Mouse (Mus musculus) heart, embryonic 13.5 days (tissue): ENCODE measurements around the gene Trp53tg5. TPM values are rescaled to one million over a fixed set of nuclear protein-coding genes. Genes with fewer than 3 reads are reported as not detected.
A peak's percentile ranks its signal among the peaks of the same experiment; 100 is the strongest.

Experiments
- ATAC-seq: fragments of 200-750 bp; cut with Nextera tagmentation; 2 replicates; pipeline ENCODE4 v1.8.0; 2017; ENCODE audit warnings: moderate TSS enrichment; ENCODE audit not compliant: insufficient number of reproducible peaks, low FRiP score, low TSS enrichment; ENCODE audit errors: extremely low read depth
- H3K27ac ChIP-seq: fragments of 300-500 bp; sonication (generic); replicated peaks from 2 replicates; pipeline ENCODE4 v1.5.1; 2015; ENCODE audit warnings: moderate library complexity, mild to moderate bottlenecking, inconsistent platforms
- H3K27me3 ChIP-seq: fragments of 300-500 bp; sonication (generic); replicated peaks from 2 replicates; pipeline ENCODE4 v1.6.1; 2015; ENCODE audit warnings: mild to moderate bottlenecking, inconsistent platforms
- H3K36me3 ChIP-seq: fragments of 300-500 bp; sonication (generic); 2 replicates; pipeline ENCODE4 v1.6.1; 2015; ENCODE audit warnings: mild to moderate bottlenecking, inconsistent platforms
- H3K4me1 ChIP-seq: fragments of 300-500 bp; sonication (generic); 2 replicates; pipeline ENCODE4 v1.6.1; 2015; ENCODE audit warnings: inconsistent platforms
- H3K4me2 ChIP-seq: fragments of 300-500 bp; sonication (generic); 2 replicates; pipeline ENCODE4 v1.6.1; 2015; ENCODE audit warnings: inconsistent platforms, mild to moderate bottlenecking, moderate library complexity
- H3K4me3 ChIP-seq: fragments of 300-500 bp; sonication (generic); 2 replicates; pipeline ENCODE4 v1.5.1; 2015; ENCODE audit warnings: moderate library complexity, mild to moderate bottlenecking, inconsistent platforms
- H3K9ac ChIP-seq: fragments of 300-500 bp; sonication (generic); 2 replicates; pipeline ENCODE4 v1.6.1; 2015; ENCODE audit warnings: inconsistent platforms, mild to moderate bottlenecking, moderate library complexity
- H3K9me3 ChIP-seq: fragments of 300-500 bp; sonication (generic); 2 replicates; pipeline ENCODE4 v1.6.1; 2016; ENCODE audit warnings: inconsistent platforms
- WGBS: fragments of 180-500 bp; shearing (Covaris S2); methylation state at CpG from one replicate; pipeline ENCODE4 v1.1.7; 2015; ENCODE audit warnings: mixed read lengths; 5-methylcytosine and 5-hydroxymethylcytosine counted together
- polyA plus RNA-seq: library from polyadenylated mRNA; unstranded; fragments of >200 nt; fragmentation: Nextera tagmentation; extraction: Ambion mirVana; gene quantifications from 2 replicates; pipeline ENCODE4 v1.2.1, GENCODE M21; 2015

Gene Trp53tg5
- polyA plus RNA-seq, 1 experiment from 2014 or later = not detected

DNA sequence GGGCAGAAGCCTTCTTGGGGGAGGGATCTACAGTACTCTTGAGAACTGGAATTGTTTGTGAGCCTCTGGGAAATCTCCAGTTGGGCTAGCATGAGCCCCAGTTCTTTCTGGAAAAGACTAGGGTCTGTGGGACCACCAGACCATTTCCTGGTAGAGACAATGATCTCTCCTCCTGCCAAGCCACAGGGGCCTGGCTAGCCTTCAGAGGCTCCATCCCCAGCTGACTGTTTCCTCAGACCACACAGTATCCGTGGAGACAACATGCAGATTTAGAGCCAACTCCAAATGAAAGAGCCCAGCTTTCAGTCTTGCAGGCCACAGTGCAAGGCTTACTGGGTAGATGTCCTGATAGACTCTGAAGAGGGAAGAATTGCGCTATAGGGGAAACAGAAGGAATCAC is 20.6 kb upstream of the Trp53tg5 start:
- H3K4me2 ChIP-seq = no peak overlapping the region
- H3K4me1 ChIP-seq = peaks cover 17% of the 10 kb centered on the region
- no peaks in the 10 kb centered on the region for H3K27me3 ChIP-seq
- 60% methylated on average over 2 of the region's 2 CpGs for WGBS
- no peak overlapping the region for H3K4me3 ChIP-seq
- ATAC-seq = no peak
- peaks cover 25% of the 10 kb centered on the region for H3K36me3 ChIP-seq
- no peak overlapping the region for H3K9ac ChIP-seq
- no peak overlapping the region for H3K27ac ChIP-seq
- H3K9me3 ChIP-seq = no peaks in the 10 kb centered on the region

DNA sequence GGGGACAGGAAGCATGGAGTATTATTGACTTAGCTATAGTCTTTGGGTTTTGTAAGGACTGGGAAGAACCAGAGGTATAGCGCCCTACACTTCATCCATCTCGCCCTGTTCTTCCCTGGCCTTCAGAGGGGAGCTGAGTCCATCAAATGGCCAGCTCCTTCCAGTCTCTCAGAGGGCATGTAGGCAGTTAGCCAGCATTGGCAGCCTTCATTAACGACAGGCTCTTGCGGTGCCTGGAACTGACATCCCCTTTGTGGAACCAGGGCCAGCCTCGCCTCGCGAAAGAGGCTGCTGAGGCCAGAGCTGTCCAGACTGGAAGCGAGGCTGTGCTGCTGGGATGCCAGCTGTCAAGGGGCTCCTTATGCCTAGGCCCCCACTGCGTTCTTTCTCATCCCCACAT is 14.3 kb upstream of the Trp53tg5 start:
- Histone ChIP-seq H3K27ac (no peak overlapping the region), H3K9me3 (no peaks in the 10 kb centered on the region), H3K27me3 (peaks cover 21% of the 10 kb centered on the region), H3K4me1 (peaks cover 18% of the 10 kb centered on the region), H3K9ac (0 out of 2 replicates have a peak overlapping the region, but pooled peaks have one; percentile 8), H3K4me2 (peak overlapping the region; percentile 99), H3K36me3 (peaks cover 33% of the 10 kb centered on the region), H3K4me3 (no peak overlapping the region)
- 64% methylated on average over 9 of the region's 9 CpGs for WGBS
- no peak for ATAC-seq

DNA sequence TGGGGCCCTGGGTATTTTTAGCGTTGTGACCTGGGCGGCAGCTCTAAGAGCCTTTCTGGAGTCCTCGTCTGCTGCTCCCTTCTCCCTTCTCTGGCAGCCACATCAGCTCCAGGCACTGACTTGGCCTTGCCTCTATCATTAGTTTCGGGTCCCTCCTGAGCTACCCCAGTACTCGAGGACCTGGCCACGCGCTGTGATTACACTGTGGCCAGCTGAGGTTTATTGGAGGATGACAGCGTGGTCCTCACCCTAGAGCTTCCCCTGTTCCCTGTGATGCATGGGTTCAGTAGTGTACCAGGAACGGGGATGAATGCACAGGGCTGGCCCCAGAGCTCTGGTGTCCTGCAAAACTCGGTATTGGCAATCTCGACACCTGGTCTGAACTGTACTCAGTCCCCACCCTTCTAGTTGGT is 13.6 kb upstream of the Trp53tg5 start:
- peak overlapping the region; percentile 99 for H3K4me2 ChIP-seq
- no peaks in the 10 kb centered on the region for H3K9me3 ChIP-seq
- H3K27ac ChIP-seq = peak overlapping the region; percentile 73
- ATAC-seq = no peak; the same call in 1 of the 2 replicates
- H3K4me3 ChIP-seq = peak overlapping the region; percentile 79
- peaks cover 21% of the 10 kb centered on the region for H3K27me3 ChIP-seq
- peaks cover 33% of the 10 kb centered on the region for H3K36me3 ChIP-seq
- WGBS = 8% methylated on average over 11 of the region's 11 CpGs
- H3K4me1 ChIP-seq = peaks cover 18% of the 10 kb centered on the region
- peak overlapping the region; percentile 87 for H3K9ac ChIP-seq

DNA sequence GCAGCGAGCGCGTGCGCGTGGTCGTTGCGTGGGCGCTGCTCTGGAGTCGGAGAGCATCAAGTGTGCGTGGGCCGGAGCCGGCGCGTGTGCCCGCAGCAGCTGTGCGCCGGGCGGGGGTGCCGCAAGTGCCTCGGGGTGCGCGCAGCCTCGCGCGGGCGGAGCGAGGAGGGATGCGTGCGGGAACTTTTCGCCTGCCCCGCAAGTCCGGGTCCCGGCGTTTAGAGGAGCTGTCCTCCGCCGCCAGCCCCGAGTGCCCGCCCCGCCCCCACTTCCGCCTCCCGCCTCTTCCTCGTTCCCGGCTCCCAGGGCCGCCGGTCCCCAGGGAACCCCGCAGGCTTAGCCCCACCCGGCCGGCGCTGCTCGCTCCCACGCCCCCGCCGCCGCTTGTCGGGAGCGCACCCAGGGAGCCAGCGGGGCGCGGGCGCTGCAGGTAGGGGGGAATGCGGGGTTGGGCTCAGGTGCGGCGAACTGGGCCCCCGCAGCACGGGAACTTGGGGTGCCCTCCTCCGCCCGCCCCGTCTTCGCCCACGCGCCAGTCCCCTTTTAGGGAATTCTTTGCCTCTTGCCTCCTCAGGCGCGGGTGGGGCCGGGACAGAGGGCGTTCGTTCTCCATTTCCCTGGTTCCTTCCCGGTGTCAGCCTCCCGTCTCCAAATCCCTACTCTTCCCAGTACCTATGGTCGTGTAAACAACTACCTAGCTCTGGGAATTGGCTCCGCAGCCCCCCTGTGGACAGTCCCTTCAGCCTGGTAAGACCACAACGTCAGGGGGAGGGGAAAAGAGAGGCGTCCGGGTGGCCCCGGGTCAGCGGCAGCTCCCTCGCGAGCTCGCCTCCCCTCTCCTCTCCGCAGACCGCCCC is 13.0 kb upstream of the Trp53tg5 start:
- Histone ChIP-seq H3K27ac (peak overlapping the region; percentile 73), H3K4me1 (peaks cover 18% of the 10 kb centered on the region), H3K9me3 (no peaks in the 10 kb centered on the region), H3K4me2 (peak overlapping the region; percentile 99), H3K9ac (peak overlapping the region; percentile 87), H3K36me3 (peaks cover 29% of the 10 kb centered on the region), H3K27me3 (peaks cover 21% of the 10 kb centered on the region), H3K4me3 (peak overlapping the region; percentile 79)
- ATAC-seq = peak; percentile 43; the same call in 1 of the 2 replicates
- 1% methylated on average over 79 of the region's 90 CpGs for WGBS

DNA sequence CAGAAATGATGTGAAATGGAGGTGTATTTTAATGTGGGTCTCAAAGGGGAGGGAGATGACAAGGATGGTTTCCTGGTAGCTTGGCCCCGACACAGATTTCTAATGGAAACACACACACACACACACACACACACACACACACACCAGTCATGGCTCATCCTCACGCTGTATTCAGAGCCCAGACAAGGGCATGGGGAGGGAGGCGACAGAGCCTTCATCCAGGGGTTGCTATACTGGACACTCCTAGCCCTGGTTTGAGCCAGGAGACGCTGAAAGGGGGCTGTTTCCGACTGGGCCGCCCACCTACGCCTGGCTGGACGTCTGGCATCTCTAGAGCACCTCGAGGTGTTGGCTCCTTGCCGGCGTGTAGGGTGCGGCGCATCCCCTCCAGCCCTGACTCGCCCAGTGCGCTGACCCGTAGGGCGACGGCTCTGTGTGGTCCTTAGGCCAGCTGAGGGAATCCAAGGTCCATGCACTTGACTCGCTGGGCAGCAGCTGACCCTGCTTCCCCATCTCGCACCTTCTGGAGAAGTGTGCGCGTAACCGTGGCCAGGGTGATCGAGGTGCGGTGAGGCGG is 12.2 kb upstream of the Trp53tg5 start, which contains the start of gene Dbndd2:
Gene Dbndd2 (plus strand): TSS at position 426 of the 577 bp plus-strand sequence.
- H3K9me3 ChIP-seq = no peaks in the 10 kb centered on the region
- ATAC-seq = no peak

DNA sequence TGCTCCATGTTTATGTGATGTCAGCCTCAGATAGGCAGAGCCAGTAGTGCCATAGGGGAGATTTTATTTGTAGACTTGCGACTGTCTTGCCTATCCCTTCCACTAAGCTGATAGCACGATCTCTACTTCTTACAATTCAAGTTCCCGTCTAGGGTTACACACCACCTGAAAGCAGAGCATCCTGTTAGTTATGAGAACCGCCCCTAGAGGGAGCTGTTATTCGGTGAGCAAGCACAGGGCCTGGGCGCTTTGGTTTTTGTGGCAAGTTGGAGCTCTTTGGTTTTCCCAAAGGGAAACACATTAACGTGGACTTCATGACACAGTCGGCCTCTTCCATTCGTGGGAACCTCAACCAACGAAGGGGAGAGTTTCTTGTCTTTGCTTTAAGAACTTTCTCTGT is 3.3 kb downstream of the Trp53tg5 start:
- Histone ChIP-seq H3K4me2 (no peak overlapping the region), H3K9ac (no peak overlapping the region)
- no peak for ATAC-seq

More for the DNA sequence above, 12.2 kb upstream of the Trp53tg5 start, which contains the start of gene Dbndd2:
- H3K27me3 ChIP-seq = peaks cover 21% of the 10 kb centered on the region
- peak within 1 kb of the TSS; percentile 87 for H3K9ac ChIP-seq
- peak within 1 kb of the TSS; percentile 99 for H3K4me2 ChIP-seq
- peaks cover 18% of the 10 kb centered on the region for H3K4me1 ChIP-seq
- H3K4me3 ChIP-seq = peak within 1 kb of the TSS; percentile 79
- under 1% methylated on average over 26 of the region's 26 CpGs for WGBS
- H3K36me3 ChIP-seq = peaks cover 24% of the 10 kb centered on the region
- H3K27ac ChIP-seq = peak within 1 kb of the TSS; percentile 73

DNA sequence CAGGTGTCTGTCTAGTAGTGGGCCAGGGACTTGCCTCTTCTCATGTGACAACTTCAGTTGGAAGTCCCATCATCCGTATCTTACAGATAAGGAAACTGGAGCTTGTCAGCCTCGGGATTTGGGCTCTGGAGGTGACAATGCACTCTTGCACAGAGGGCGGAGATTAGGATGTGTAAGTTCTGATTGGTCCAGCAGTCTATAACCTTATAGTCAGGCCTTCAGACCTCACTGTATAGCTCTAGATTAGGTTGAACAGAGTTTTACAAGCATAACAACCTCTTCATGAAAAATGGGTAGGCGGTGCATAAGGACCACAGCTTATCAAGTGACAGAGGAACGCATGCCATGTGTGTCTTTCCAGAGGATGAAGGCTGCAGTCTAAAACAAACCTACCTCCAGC is 6.7 kb downstream of the Trp53tg5 start:
- no peak for ATAC-seq
- Histone ChIP-seq H3K4me2 (no peak overlapping the region), H3K4me1 (peaks cover 8% of the 10 kb centered on the region), H3K27me3 (no peaks in the 10 kb centered on the region), H3K9ac (no peak overlapping the region), H3K27ac (no peak overlapping the region), H3K36me3 (peaks cover 48% of the 10 kb centered on the region), H3K4me3 (no peak overlapping the region), H3K9me3 (no peaks in the 10 kb centered on the region)
- WGBS = 59% methylated on average over 5 of the region's 5 CpGs

More for the DNA sequence above, 3.3 kb downstream of the Trp53tg5 start:
- no peak overlapping the region for H3K4me3 ChIP-seq
- no peaks in the 10 kb centered on the region for H3K4me1 ChIP-seq
- H3K27ac ChIP-seq = no peak overlapping the region
- 27% methylated on average over 10 of the region's 10 CpGs for WGBS
- H3K27me3 ChIP-seq = no peaks in the 10 kb centered on the region
- peaks cover 33% of the 10 kb centered on the region for H3K36me3 ChIP-seq
- no peaks in the 10 kb centered on the region for H3K9me3 ChIP-seq

DNA sequence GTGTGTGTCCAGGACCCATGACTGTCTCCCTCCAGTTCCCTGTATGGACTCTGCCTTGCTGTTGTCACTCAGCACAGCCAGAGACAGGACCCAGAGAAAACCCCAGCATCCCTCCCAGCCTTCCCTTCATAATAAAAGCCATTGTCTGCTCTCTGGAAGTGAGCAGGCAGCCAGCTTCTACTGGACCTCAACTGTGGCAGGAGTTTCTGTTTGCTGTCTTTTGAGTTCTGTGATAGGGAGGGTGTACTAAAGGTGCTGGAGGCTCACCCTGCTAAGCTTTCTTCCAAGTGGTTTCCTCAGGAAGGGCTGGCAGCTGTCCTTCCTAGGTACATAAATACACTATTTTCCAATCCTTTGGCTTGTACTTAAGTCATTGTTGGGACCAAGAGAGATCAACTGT is 8.4 kb downstream of the Trp53tg5 start:
- H3K4me2 ChIP-seq = no peak overlapping the region
- peaks cover 48% of the 10 kb centered on the region for H3K36me3 ChIP-seq
- H3K9me3 ChIP-seq = no peaks in the 10 kb centered on the region
- H3K4me3 ChIP-seq = no peak overlapping the region
- no peak for ATAC-seq
- H3K27me3 ChIP-seq = no peaks in the 10 kb centered on the region
- H3K27ac ChIP-seq = no peak overlapping the region
- no peak overlapping the region for H3K9ac ChIP-seq
- H3K4me1 ChIP-seq = peaks cover 12% of the 10 kb centered on the region

DNA sequence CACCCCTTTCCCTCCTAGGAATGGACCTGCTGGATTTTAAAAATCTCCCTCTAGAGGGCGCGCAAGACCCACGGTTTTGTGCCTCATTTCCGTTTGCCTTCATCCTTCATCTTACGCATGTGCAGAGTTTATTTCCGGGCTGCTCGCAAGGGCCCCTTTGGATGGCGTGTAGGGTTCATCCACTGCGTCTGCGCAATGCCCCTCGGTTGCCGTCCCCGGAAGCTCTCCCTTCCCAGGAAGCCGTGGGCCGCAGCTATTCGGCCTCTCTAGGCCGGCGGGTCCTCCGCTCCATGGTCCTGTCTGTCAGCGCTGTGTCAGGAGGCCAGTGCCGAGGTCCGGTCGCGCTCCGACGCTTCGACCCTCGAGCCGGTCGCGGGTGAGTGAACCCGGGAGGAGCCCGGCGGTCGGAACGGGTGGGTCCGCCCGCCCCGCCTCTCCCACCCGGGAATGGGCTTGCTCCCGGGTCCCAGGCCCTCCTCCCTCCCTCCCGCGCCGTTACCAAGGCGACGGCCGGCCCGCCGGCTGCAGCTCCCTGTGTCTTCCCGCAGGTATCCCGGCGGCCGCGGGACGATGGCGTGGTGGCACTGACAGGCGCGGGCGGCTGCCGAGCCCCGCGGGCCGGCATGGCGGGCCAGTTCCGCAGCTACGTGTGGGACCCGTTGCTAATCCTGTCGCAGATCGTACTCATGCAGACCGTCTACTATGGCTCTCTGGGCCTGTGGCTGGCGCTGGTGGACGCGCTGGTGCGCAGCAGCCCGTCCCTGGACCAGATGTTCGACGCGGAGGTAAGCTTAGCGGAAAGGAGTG is 12.6 kb downstream of the Trp53tg5 start, which contains the start of gene Gm20458:
Gene Gm20458 (plus strand): TSS at position 223 of the 807 bp plus-strand sequence.
- Histone ChIP-seq H3K4me1 (peaks cover 24% of the 10 kb centered on the region), H3K4me2 (peak within 1 kb of the TSS; percentile 89), H3K4me3 (peak within 1 kb of the TSS; percentile 91), H3K27me3 (no peaks in the 10 kb centered on the region), H3K27ac (peak within 1 kb of the TSS; percentile 66), H3K9me3 (no peaks in the 10 kb centered on the region), H3K9ac (peak within 1 kb of the TSS; percentile 88), H3K36me3 (peaks cover 32% of the 10 kb centered on the region)
- ATAC-seq = peak; percentile 94
- under 1% methylated on average over 78 of the region's 79 CpGs for WGBS

DNA sequence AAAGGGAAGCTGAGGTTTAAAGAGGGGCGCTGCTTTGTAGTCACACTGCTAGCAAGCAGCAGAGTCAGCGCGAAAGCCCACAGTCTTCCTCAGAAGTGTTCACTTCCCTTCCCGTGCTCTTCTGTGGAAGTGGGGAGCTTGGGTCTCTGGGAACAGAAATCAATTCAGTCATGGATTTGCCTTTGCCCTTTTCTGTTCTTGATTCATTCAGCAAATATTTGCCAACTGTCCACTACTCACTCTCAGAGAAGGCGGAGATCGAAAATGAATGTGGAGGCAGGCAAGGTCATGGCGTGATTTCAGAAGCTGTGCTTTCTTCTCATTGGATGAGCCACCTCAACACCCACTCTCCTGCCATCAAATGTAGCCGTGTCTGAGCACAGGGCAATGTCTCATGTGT is 15.0 kb downstream of the Trp53tg5 start:
- no peak overlapping the region for H3K9ac ChIP-seq
- no peak overlapping the region for H3K27ac ChIP-seq
- WGBS = 83% methylated on average over 8 of the region's 8 CpGs
- no peak overlapping the region for H3K4me3 ChIP-seq
- H3K27me3 ChIP-seq = no peaks in the 10 kb centered on the region
- peaks cover 48% of the 10 kb centered on the region for H3K4me1 ChIP-seq
- no peaks in the 10 kb centered on the region for H3K9me3 ChIP-seq
- H3K36me3 ChIP-seq = peaks cover 8% of the 10 kb centered on the region
- H3K4me2 ChIP-seq = no peak overlapping the region
- no peak for ATAC-seq

DNA sequence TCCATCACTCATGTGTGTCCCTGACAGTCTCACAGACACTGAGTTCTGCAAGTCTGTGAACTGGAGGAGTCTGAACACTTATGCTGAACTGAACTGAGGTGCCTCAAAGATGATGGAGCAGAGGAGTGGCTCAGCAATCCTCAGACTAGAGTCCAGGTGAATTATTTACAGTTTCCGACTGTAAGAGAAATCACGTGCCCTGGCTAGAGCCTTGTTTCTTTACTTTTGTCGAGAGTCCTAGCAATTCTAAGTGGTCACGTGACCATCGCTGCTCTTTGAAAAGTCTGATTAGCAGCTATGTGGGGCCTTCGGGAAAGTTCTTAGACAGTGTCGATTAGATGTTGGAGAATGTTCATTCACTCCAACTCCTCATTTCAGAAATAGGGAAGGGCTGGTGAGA is 15.6 kb downstream of the Trp53tg5 start:
- 56% methylated on average over 7 of the region's 7 CpGs for WGBS
- no peak overlapping the region for H3K4me2 ChIP-seq
- H3K4me3 ChIP-seq = no peak overlapping the region
- H3K27me3 ChIP-seq = no peaks in the 10 kb centered on the region
- no peak for ATAC-seq
- H3K36me3 ChIP-seq = peaks cover 2% of the 10 kb centered on the region
- H3K9me3 ChIP-seq = no peaks in the 10 kb centered on the region
- H3K4me1 ChIP-seq = peaks cover 54% of the 10 kb centered on the region
- H3K27ac ChIP-seq = no peak overlapping the region
- no peak overlapping the region for H3K9ac ChIP-seq
